Mouse (Mus musculus): Measurements from ENCODE around the gene Olfr870.
"Not testable (repeated sequence)": the region's sequence is repeated elsewhere in the genome, so short reads cannot be mapped to it uniquely, and the experiment has no call there.

Gene Olfr870

DNA sequence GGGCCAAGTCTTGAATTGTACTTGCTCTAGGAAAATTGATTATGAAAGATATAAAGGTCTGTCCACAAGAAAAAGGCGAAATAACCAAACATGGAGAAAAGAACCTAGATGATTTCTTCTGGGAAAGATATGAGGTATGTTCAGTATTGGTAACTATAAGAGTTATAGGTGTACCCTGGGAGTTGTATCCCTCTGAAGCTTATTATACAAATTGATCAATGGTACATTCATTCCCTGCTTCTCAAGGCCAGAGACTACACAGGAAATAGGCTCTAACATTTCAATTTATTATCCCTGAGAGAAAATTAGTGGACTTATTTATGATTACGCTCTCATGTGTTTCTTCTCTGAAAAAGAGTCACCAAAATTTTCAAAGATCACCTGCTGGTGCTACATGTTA, at the start of gene Olfr870:
TSS of gene Olfr870 (minus strand) at position 101 of the 400 bp plus-strand sequence.
- no peak for DNase-seq (ENCODE audit: low spot score in 2 of 2)

GRCm38 (mm10) chr9:20211907-20212306, 38.0 kb upstream of the Olfr870 start, which contains the start of gene Olfr871:
Olfr871 (plus strand) TSS chr9:20212207.
- DNase-seq (ENCODE audit: low spot score in 2 of 2), result no peak

GRCm38 (mm10) chr9:20211477-20211876, 37.6 kb upstream of the Olfr870 start:
- DNase-seq (ENCODE audit: low spot score in 2 of 2), result no peak

GRCm38 (mm10) chr9:20210812-20211211, 37.0 kb upstream of the Olfr870 start:
- DNase-seq (ENCODE audit: low spot score in 2 of 2), result no peak

DNA sequence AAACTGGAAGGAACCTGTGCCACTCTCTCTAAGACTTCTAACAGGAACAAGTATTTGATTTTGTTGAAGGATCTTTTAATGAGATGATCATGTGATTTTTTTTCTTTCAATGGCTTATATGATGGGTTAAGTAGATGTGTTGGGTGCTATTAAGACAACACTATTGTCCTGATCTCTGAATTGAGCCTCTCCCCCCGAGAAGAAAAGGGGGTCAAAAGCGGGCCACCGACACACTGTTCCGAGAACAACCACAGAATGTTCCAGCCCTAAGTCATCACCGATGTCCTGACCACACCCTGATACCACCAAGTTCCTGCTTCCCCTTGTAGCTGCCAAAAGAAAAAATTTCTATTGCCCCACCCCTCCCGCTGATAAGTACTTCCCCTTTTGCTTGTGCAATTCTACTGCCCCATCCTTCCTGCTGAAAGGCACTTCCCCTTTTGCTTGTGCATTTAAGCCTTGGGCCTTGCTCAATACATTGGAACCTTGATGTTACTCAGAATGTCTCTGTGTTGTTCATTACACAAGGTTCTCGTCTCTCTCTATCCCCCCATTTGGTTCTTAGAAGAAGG, 29.6 kb upstream of the Olfr870 start:
- DNase-seq (ENCODE audit: low spot score in 2 of 2), result not testable (repeated sequence)

DNA sequence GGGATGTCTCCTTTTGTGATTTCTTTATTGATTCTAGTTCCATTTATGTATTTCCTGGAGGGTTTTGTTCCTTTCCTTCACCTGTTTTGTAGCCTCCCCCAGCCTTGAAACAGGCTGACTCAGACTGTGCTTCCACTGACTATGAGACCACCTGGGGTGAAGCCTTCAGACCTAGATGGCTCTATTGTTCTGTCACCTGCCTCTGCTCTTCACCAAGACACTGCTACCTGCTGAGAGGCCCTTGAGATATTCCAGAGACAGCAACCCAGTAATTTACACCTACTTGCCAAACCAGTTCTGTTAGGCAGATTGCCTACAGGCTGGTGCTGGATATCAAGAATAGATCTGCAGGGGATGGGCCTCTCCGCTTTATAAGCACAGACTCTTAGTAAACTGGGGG, 28.3 kb upstream of the Olfr870 start:
- no peak for DNase-seq (ENCODE audit: low spot score in 2 of 2)

- no peak for DNase-seq (ENCODE audit: low spot score in 2 of 2)
Observed at GRCm38 (mm10) chr9:20179463-20179862, 5.6 kb upstream of the Olfr870 start.

DNA sequence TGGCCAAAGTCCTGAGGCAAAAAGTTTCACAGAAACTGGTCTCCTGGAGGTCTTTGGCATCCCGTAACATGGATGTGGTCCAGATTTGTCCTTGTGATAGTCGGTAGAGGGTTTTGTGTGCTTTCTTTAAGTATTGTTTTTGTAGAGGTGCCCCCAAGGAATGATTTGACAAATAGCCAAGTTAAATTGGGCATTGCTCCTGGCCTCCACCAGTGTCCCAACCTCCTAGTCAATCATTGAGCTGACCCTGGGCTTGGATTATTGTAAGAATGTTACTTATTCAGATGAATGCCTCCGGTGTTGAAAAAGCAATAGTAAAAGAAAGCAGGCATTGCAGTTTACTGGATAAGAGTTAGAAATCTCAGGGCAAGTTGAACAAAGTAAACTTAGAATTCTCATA, 24.2 kb downstream of the Olfr870 start:
- DNase-seq (ENCODE audit: low spot score in 2 of 2), result no peak

DNA sequence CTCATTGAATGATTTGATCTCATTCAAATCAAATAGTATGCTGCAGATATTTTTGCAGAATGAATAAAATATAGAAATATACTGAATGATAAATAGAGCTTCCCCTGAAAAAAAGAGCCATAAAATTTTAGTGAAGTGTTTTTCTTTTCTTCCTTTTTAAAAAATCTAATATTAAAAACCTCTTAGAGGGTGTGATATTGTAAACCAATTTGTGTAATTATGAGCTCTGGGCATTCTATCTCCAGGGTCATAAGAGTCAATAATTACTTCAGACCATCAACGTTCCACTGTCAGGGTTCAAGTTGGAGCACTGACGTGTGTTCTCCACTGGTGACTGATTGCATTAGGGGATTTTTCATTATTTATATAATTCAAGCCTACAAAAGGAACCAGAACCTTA, 45.1 kb downstream of the Olfr870 start, which contains the start of gene Olfr869:
TSS of gene Olfr869 (plus strand) at position 301 of the 400 bp plus-strand sequence.
- no peak for DNase-seq (ENCODE audit: low spot score in 2 of 2)

All from thymus, postnatal 10 days (tissue).